Mouse (Mus musculus) embryonic fibroblast, embryonic 13.5 days (primary cell): Measurements from ENCODE around the gene Samd13.

Experiments
- CTCF ChIP-seq: IDR thresholded peaks from 2 replicates; pipeline ENCODE4 v1.5.1; 2011; ENCODE audit warnings: mild to moderate bottlenecking, control low read depth, low read length, moderate library complexity, borderline replicate concordance; ENCODE audit not compliant: insufficient read depth
- POLR2A ChIP-seq: IDR thresholded peaks from 2 replicates; pipeline ENCODE4 v1.6.1; 2011; ENCODE audit warnings: low read depth, mild to moderate bottlenecking, control low read depth, low read length, moderate library complexity

- TF ChIP-seq CTCF (no peak), POLR2A (no peak)
These were observed 82.9 kb downstream of the Samd13 start for GRCm38 (mm10) chr3:146602531-146602930.
